Mouse (Mus musculus) megakaryocyte progenitor cell, adult 5-6 weeks (primary cell): ENCODE data around the gene Ndufs4. TPM values are rescaled to one million over a fixed set of nuclear protein-coding genes. Genes with fewer than 3 reads are reported as not detected.

ENCODE experiments used
- total RNA-seq, 2 experiments: library from RNA; stranded (forward) in 1 of 2; stranded (reverse) in 1 of 2; fragments of 157-497, 149-512 nt in 1 of 2; fragments of 200-1000 nt in 1 of 2; gene quantifications; 2 replicates each; pipeline versions ENCODE4 v1.2.3 to v1.2.4; 2015 to 2017

Gene Ndufs4
- total RNA-seq, 2 experiments from 2014 or later = 143 to 185 TPM

Other genes with a start within 250 kb of the Ndufs4 start
- gene Fst, start 70.7 kb upstream of the Ndufs4 start, total RNA-seq (2015) = 0.07 and 0.46 TPM in 2 replicates
- 0.04 TPM in 1 of 2 replicates, not detected in the other for gene Fst, start 70.7 kb upstream of the Ndufs4 start, total RNA-seq (2017)